Mouse (Mus musculus): Measurements from ENCODE around the gene Timmdc1. TPM values are rescaled to one million over a fixed set of nuclear protein-coding genes. Genes with fewer than 3 reads are reported as not detected.

Gene Timmdc1
- polyA plus RNA-seq (2015; fragmentation: Illumina TruSeq; extraction: RNeasy Lipid Tissue Mini Kit (QIAGEN cat#74804); ENCODE audit: insufficient read depth, low read depth, low replicate concordance) = 5.5 TPM

DNA sequence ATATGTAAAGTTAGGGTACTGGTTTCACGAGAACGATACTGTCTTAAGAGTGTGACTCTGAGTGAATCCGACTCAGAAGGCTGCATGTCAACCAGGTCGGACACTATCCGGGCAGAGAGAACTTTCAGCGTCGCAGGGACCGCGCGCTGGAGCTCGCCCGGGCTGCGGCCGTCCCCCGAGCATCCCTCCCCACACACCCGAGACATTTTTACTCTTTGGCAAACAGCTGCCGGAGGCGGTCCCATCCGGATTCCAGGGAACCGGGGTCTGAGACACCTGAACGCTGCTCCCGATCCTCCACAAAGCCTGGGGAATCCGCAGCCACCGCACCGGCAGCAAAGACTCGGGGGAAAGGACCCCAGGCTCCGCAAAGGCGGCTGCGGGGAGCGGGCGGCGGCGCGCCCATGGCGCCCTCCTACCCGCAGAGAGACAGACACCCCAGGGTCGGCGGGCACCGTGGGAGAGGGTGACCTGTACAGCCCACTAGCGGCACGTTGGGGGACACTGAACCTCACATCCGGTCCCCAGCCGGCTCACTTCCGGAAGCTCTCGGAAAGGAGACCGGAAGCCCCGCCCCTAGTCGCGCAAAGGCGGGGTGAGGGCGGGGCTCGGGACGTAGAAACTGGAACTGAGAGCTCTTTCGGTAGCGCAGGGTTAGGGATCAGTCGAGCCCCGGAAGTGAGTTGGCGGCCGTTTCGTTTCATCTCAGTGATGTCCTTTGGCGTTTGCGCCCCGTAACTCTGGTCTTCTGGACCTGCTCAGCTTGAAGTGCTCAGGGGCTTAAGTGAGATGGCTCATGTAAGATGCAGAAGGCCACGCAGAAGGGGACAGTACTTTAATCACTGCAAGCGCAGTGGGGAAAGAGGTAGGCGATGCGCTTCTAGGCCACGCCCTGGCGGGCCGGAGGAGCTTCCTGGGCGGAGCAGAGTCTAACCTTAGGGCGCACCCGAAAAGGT is at the start of gene Timmdc1:
TSS of gene Timmdc1 (minus strand) at position 535 of the 956 bp plus-strand sequence.

GRCm38 (mm10) chr16:38558221-38558748 is 35.8 kb upstream of the Timmdc1 start, which contains the start of gene Tmem39a:
Tmem39a (plus strand) TSS chr16:38558698.

DNA sequence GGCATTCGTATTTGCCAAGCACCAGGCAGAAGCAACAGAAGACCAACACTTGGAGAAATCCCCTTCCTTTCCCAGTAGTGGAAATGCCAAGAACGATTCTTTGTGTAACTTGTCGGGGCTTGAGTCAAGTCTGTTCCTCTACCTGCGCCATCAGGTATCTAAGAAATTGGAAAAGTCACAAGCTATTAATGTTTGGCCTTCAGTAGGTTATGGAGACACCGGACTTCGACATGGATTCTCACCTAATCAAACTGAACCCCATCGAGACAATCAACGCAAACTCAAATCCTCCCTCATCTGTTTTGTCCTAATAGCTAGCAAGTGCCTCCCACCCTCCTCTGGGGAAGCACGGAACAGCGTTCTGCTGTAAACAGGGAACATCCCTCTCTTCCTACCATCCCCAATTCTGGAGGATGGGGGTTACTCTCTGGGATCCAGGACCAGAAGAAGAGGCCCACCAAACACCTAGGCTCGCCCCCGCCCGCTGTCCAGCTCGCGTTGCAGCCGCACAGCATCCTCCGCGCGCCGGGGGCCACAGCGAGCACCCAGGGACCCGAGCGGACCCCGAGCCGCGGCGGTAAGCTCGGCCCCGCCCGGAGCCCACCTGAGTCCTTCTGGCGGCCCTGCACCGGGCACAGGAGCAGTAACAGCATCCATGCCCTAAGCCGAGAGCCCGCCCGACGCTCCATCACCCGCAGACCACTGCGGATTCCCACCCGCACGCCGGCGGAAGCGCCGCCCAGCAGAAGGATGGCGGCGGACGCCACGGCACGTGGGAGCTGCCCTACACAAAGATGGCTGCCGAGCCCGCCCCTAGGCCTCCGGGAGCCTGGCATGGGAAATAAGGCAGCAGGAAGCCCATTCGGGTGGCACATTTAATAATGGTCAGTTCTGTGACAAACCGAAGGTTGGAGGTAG is 27.3 kb upstream of the Timmdc1 start, which contains the start of gene Poglut1:
TSS of gene Poglut1 (minus strand) at position 780 of the 918 bp plus-strand sequence.

DNA sequence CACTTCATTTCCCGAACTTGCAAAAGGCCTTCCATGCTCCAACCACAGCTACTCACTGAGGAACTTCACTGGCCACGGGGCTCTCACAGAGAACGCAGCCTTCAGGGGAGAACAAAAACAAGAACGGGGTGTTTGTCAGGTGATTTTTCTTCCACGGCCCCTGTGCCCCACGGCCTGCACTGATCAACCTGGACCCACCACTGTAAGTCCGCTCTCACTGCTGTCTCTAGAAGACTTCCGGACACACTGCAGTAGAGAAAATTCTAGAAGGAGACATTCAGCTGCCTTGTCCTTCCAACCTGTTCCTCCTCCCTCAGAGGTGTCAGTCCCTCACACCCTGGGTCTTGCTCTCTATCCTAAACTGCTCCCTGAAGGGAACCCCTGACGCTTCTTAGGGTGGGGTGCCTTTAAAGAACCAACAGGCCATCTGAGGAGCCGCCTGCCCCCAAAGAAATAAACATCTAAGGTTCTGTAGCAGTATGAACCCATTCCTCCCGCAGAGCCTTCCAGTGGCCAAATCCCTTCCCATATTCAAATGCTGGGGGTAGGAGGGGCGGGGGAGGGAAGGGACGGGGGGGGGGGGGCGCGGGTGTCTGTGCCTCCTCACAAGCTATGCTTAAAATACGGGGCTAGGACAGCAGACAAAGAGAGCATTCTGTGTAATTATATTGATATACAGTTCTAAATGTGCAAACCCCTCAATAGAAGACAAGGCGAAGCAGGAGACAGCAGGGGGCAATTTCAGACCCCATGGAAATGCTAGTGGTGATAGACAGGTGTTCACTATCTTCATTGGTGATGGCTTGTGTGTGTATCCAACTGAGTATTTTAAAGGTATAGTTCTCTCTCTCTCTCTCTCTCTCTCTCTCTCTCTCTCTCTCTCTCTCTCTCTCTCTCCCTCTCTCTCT is 66.7 kb downstream of the Timmdc1 start, which contains the start of gene Cd80:
TSS of gene Cd80 (plus strand) at position 51 of the 908 bp plus-strand sequence.

GRCm38 (mm10) chr16:38452442-38453202 is 69.8 kb downstream of the Timmdc1 start, which contains the start of gene Adprh:
Adprh (minus strand) TSS chr16:38452703.

Other genes starting within 250 kb of the Timmdc1 start
- not detected for gene Nr1i2, start 227.8 kb downstream of the Timmdc1 start, polyA plus RNA-seq (2015; fragmentation: Illumina TruSeq; extraction: RNeasy Lipid Tissue Mini Kit (QIAGEN cat#74804); ENCODE audit: insufficient read depth, low read depth, low replicate concordance)
- 0.72 TPM for gene Maats1, start 180.5 kb downstream of the Timmdc1 start, polyA plus RNA-seq (2015; fragmentation: Illumina TruSeq; extraction: RNeasy Lipid Tissue Mini Kit (QIAGEN cat#74804); ENCODE audit: insufficient read depth, low read depth, low replicate concordance)
- gene Cox17, start 175.7 kb downstream of the Timmdc1 start, polyA plus RNA-seq (2015; fragmentation: Illumina TruSeq; extraction: RNeasy Lipid Tissue Mini Kit (QIAGEN cat#74804); ENCODE audit: insufficient read depth, low read depth, low replicate concordance) = 62.2 TPM
- gene Gm21987, start 175.6 kb downstream of the Timmdc1 start, polyA plus RNA-seq (2015; fragmentation: Illumina TruSeq; extraction: RNeasy Lipid Tissue Mini Kit (QIAGEN cat#74804); ENCODE audit: insufficient read depth, low read depth, low replicate concordance) = not detected
- 0.63 TPM for gene Popdc2, start 160.5 kb downstream of the Timmdc1 start, polyA plus RNA-seq (2015; fragmentation: Illumina TruSeq; extraction: RNeasy Lipid Tissue Mini Kit (QIAGEN cat#74804); ENCODE audit: insufficient read depth, low read depth, low replicate concordance)
- gene Pla1a, start 89.5 kb downstream of the Timmdc1 start, polyA plus RNA-seq (2015; fragmentation: Illumina TruSeq; extraction: RNeasy Lipid Tissue Mini Kit (QIAGEN cat#74804); ENCODE audit: insufficient read depth, low read depth, low replicate concordance) = 7.4 TPM
- gene Adprh, start 70.0 kb downstream of the Timmdc1 start, polyA plus RNA-seq (2015; fragmentation: Illumina TruSeq; extraction: RNeasy Lipid Tissue Mini Kit (QIAGEN cat#74804); ENCODE audit: insufficient read depth, low read depth, low replicate concordance) = 5.6 TPM
- gene Cd80, start 67.1 kb downstream of the Timmdc1 start, polyA plus RNA-seq (2015; fragmentation: Illumina TruSeq; extraction: RNeasy Lipid Tissue Mini Kit (QIAGEN cat#74804); ENCODE audit: insufficient read depth, low read depth, low replicate concordance) = not detected
- gene Poglut1, start 27.6 kb upstream of the Timmdc1 start, polyA plus RNA-seq (2015; fragmentation: Illumina TruSeq; extraction: RNeasy Lipid Tissue Mini Kit (QIAGEN cat#74804); ENCODE audit: insufficient read depth, low read depth, low replicate concordance) = 9.7 TPM
- gene Tmem39a, start 36.0 kb upstream of the Timmdc1 start, polyA plus RNA-seq (2015; fragmentation: Illumina TruSeq; extraction: RNeasy Lipid Tissue Mini Kit (QIAGEN cat#74804); ENCODE audit: insufficient read depth, low read depth, low replicate concordance) = 43.6 TPM
- 10.2 TPM for gene Arhgap31, start 190.6 kb upstream of the Timmdc1 start, polyA plus RNA-seq (2015; fragmentation: Illumina TruSeq; extraction: RNeasy Lipid Tissue Mini Kit (QIAGEN cat#74804); ENCODE audit: insufficient read depth, low read depth, low replicate concordance)
- 17.1 TPM for gene B4galt4, start 219.6 kb upstream of the Timmdc1 start, polyA plus RNA-seq (2015; fragmentation: Illumina TruSeq; extraction: RNeasy Lipid Tissue Mini Kit (QIAGEN cat#74804); ENCODE audit: insufficient read depth, low read depth, low replicate concordance)

All from pancreas, adult 10 weeks (tissue).